Mouse (Mus musculus) brain, embryonic 14.5 days (tissue): ENCODE measurements around the gene Slc5a5.

Source experiments
- CTCF ChIP-seq: fragments of 200-500 bp; IDR thresholded peaks from 2 replicates; pipeline ENCODE4 v1.5.1; 2012; ENCODE audit warnings: inconsistent platforms, mild to moderate bottlenecking, moderate library complexity, borderline replicate concordance; ENCODE audit not compliant: insufficient read depth, insufficient read length; ENCODE audit errors: extremely low read depth
- POLR2A ChIP-seq: fragments of 200-500 bp; IDR thresholded peaks from 2 replicates; pipeline ENCODE4 v1.6.1; 2012; ENCODE audit warnings: mild to moderate bottlenecking, inconsistent platforms, borderline replicate concordance; ENCODE audit not compliant: poor library complexity, insufficient read depth, insufficient read length, severe bottlenecking; ENCODE audit errors: extremely low read depth

DNA sequence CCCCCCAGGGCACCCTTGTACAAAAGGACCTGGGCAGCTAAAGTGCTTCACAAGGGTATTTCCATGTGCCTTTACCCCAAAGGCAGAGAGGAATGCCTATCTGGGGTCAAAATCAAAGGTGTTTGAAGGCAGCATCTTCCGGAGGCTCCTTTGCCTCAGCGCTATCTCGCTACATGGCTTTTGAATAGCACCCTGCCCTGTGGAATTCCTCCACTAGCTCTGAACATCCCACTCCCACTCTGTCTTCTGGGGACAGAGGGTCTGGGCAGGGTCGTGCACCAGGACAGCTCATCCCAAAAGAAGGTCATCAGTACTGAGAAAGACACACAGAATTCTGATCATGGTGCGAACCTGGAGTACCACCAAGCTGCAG is 23.4 kb downstream of the Slc5a5 start:
- TF ChIP-seq POLR2A: no peak
- TF ChIP-seq CTCF: no peak
